25 mouse cellular contexts compared by ENCODE assay signal in genomic region chr13:117401245-117401644, GRCm38 (mm10).
DNase-seq lines count a peak whose midpoint lies in the region; ATAC-seq lines count a peak whose summit lies in the region.
"Had no signal": no experiment of that assay in that cellular context is flagged by ENCODE, and none has a peak within 500 bp of the region (broad histone marks: within the 10 kb centered on the region; RNA-seq: fewer than 3 reads in every experiment).

No protein-coding gene starts in this region.

- no peaks in the 10 kb centered on the region for H3K9me3 ChIP-seq in midbrain, embryonic 16.5 days (replicated peaks; ENCODE audit: control insufficient read depth, low read length, poor library complexity, severe bottlenecking)
- H3K9me3 ChIP-seq: embryonic facial prominence, embryonic 13.5 days; forebrain, embryonic 13.5 days; heart, embryonic 10.5 days; hindbrain, embryonic 15.5 days; intestine, embryonic 15.5 days; midbrain, embryonic 13.5 days; stomach, embryonic 15.5 days had no signal

- no peak overlapping the region for H3K4me3 ChIP-seq in midbrain, embryonic 16.5 days (ENCODE audit: low read depth, low read length)
- H3K4me3 ChIP-seq: embryonic facial prominence, embryonic 13.5 days; forebrain, embryonic 13.5 days; heart, embryonic 10.5 days; hindbrain, embryonic 15.5 days; intestine, embryonic 15.5 days; midbrain, embryonic 13.5 days; stomach, embryonic 15.5 days had no signal

- DNase-seq in embryo, embryonic 11 days = peak; percentile 16
- no peak for DNase-seq in embryo, embryonic 10.5 days (ENCODE audit: low spot score)
- peak; percentile 8 for DNase-seq in left cerebral cortex, postnatal 14 days (ENCODE audit: low spot score in 2 of 2)
- no peak for DNase-seq in left cerebral cortex, adult 9 months (ENCODE audit: low spot score in 2 of 2)
- DNase-seq in right cerebral cortex, postnatal 14 days = peak; percentile 6
- no peak for DNase-seq in right cerebral cortex, postnatal 4 days
- DNase-seq in c-Kit-positive CD71-positive TER-119-positive erythroid progenitor cells, embryonic 14.5 days (ENCODE audit: low spot score) = no peak
- DNase-seq: adrenal gland, postnatal 14 days; cerebellum, adult 11 months; cerebellum, adult 9-11 months; kidney, adult 8-10 months; kidney, postnatal 10 days; liver, postnatal 0 days; lung, postnatal 10 days; thymus, adult 2 months; thymus, postnatal 4 days had no signal

- H3K27ac ChIP-seq in midbrain, embryonic 16.5 days (ENCODE audit: low read length) = no peak overlapping the region
- H3K27ac ChIP-seq: embryonic facial prominence, embryonic 13.5 days; forebrain, embryonic 13.5 days; heart, embryonic 10.5 days; hindbrain, embryonic 15.5 days; intestine, embryonic 15.5 days; midbrain, embryonic 13.5 days; stomach, embryonic 15.5 days had no signal

- H3K4me1 ChIP-seq in midbrain, embryonic 16.5 days (ENCODE audit: control insufficient read depth, insufficient read depth, low read length) = no peaks in the 10 kb centered on the region
- H3K4me1 ChIP-seq: embryonic facial prominence, embryonic 13.5 days; forebrain, embryonic 13.5 days; heart, embryonic 10.5 days; hindbrain, embryonic 15.5 days; intestine, embryonic 15.5 days; midbrain, embryonic 13.5 days; stomach, embryonic 15.5 days had no signal

- H3K36me3 ChIP-seq in midbrain, embryonic 16.5 days (ENCODE audit: control insufficient read depth, insufficient read depth, low read length) = no peaks in the 10 kb centered on the region
- H3K36me3 ChIP-seq: embryonic facial prominence, embryonic 13.5 days; heart, embryonic 10.5 days; hindbrain, embryonic 15.5 days; intestine, embryonic 15.5 days; midbrain, embryonic 13.5 days; stomach, embryonic 15.5 days had no signal

- no peak overlapping the region for H3K4me2 ChIP-seq in midbrain, embryonic 16.5 days (ENCODE audit: low read length)
- H3K4me2 ChIP-seq: embryonic facial prominence, embryonic 13.5 days; forebrain, embryonic 13.5 days; hindbrain, embryonic 15.5 days; intestine, embryonic 15.5 days; liver, embryonic 11.5 days; midbrain, embryonic 13.5 days; stomach, embryonic 15.5 days had no signal

- intact Hi-C loops in left cerebral cortex, postnatal 14 days (cut with DNase I) = no loop called here

- no peaks in the 10 kb centered on the region for H3K27me3 ChIP-seq in midbrain, embryonic 16.5 days (ENCODE audit: control insufficient read depth, insufficient read depth, low read depth, low read length)
- H3K27me3 ChIP-seq: embryonic facial prominence, embryonic 13.5 days; forebrain, embryonic 13.5 days; hindbrain, embryonic 15.5 days; intestine, embryonic 15.5 days; midbrain, embryonic 13.5 days; stomach, embryonic 15.5 days had no signal

- WGBS in midbrain, embryonic 16.5 days = 82% methylated on average over 4 of the region's 4 CpGs

- no peak for ATAC-seq in midbrain, embryonic 16.5 days
- ATAC-seq: forebrain, embryonic 13.5 days; intestine, embryonic 15.5 days; liver, postnatal 0 days; midbrain, embryonic 13.5 days had no signal

- H3K9ac ChIP-seq in midbrain, embryonic 16.5 days (ENCODE audit: low read depth, low read length) = no peak overlapping the region
- H3K9ac ChIP-seq: embryonic facial prominence, embryonic 13.5 days; forebrain, embryonic 13.5 days; hindbrain, embryonic 15.5 days; intestine, embryonic 15.5 days; liver, postnatal 0 days; midbrain, embryonic 13.5 days; stomach, embryonic 15.5 days had no signal

Comparison
In these comparisons a context has a peak if more than half of its experiments do, and no peak if none do; other contexts are left out.
1. DNase-seq: peak in embryo, embryonic 11 days (single experiment), left cerebral cortex, postnatal 14 days (2 of 2) and right cerebral cortex, postnatal 14 days (single experiment); none in embryo, embryonic 10.5 days (single experiment), left cerebral cortex, adult 9 months (0 of 2), right cerebral cortex, postnatal 4 days (single experiment) and c-Kit-positive CD71-positive TER-119-positive erythroid progenitor cells, embryonic 14.5 days (single experiment).